Mouse (Mus musculus): Measurements from ENCODE around the gene Stim2. TPM values are rescaled to one million over a fixed set of nuclear protein-coding genes. Genes with fewer than 3 reads are reported as not detected.

The Stim2 gene
- polyA plus RNA-seq, 1 experiment from 2014 or later = 27.2 TPM

DNA sequence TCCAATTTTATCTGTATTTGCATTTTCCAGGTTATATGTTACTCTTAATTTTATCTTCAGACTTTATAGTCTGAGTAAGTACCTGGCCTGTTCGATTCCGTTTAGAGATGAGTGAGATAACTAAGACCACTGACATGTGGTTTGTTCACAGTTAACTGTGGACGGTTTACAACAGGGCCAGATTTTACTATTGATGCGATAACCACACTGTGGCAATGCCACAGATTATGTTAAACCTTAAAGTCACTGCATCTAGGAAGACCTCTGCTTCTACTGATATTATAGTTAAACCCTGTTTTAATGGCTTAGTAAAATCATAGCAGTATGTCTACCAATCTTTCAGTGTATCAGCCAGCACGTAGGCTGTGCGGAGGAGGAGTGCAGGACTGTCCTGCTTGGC lies 53.9 kb downstream of the Stim2 start:
- no peaks in the 10 kb centered on the region for H3K27me3 ChIP-seq
- no peaks in the 10 kb centered on the region for H3K36me3 ChIP-seq
- no peak overlapping the region for H3K4me2 ChIP-seq (replicated peaks)
- no peak overlapping the region for H3K4me3 ChIP-seq
- no peak overlapping the region for H3K27ac ChIP-seq (replicated peaks)
- 93% methylated on average over 6 of the region's 6 CpGs for WGBS
- H3K9ac ChIP-seq (replicated peaks) = no peak overlapping the region
- ATAC-seq (replicated peaks) = no peak
- no peaks in the 10 kb centered on the region for H3K4me1 ChIP-seq
- no peaks in the 10 kb centered on the region for H3K9me3 ChIP-seq

DNA sequence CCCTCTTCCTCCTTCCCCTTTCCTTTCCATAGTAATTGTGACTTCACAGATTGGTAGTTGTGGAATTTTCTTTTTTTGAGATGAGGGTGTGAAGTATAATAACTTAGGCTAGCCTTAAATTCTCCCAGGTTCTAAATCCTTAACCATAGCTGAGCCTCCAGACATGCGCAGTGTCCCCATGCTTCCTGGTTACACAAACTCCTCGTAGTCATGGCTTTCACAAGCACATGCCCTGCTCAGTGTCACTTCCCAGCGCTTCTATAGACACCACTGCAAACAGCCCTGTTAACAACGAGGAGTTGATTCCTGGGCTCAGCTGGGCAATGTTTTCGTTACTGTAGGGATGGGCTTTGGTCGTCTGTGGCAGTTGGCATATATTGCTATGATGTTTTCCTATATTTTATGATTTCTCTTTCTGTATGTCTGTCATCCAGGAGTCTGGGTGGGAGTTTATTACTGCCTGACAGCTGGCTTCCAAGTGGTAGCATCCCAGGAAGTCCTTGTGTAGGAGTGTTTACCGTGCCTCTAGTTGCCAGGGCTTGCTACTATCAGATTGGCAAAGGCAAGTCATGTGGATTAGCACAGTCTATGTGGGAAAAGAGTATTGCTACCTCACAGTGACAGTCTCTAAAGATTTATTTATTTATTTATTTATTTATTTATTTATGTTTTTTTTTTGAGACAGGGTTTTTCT lies 55.5 kb downstream of the Stim2 start:
- Histone ChIP-seq H3K9ac (replicated peaks) (no peak overlapping the region), H3K4me2 (replicated peaks) (no peak overlapping the region)
- WGBS = 83% methylated on average over 7 of the region's 7 CpGs

DNA sequence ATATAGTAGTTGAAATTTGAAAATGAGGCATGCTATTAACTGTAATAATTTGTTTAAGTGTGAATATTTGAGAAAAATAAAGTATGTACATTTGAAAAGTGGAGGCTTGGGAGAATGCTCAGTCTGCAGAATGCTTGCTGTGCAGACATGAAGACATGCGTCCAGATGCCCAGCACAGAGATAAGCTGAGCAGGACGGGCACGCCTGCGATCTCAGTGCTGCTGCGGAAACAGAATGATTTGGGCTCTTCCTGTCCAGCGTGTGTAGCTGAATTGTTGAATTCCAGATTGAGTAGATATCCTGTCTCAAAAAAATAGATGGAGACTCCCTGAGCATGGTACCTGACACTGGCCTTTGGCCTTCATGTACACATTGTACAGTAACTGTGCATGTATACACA lies 58.0 kb downstream of the Stim2 start:
- no peak overlapping the region for H3K4me2 ChIP-seq (replicated peaks)
- no peak overlapping the region for H3K9ac ChIP-seq (replicated peaks)
- no peaks in the 10 kb centered on the region for H3K36me3 ChIP-seq
- 89% methylated on average over 6 of the region's 6 CpGs for WGBS
- H3K4me1 ChIP-seq = no peaks in the 10 kb centered on the region
- ATAC-seq (replicated peaks) = no peak
- H3K4me3 ChIP-seq = no peak overlapping the region
- no peaks in the 10 kb centered on the region for H3K9me3 ChIP-seq
- H3K27ac ChIP-seq (replicated peaks) = no peak overlapping the region
- no peaks in the 10 kb centered on the region for H3K27me3 ChIP-seq

More for the DNA sequence above, 55.5 kb downstream of the Stim2 start:
- no peak overlapping the region for H3K27ac ChIP-seq (replicated peaks)
- no peaks in the 10 kb centered on the region for H3K4me1 ChIP-seq
- H3K27me3 ChIP-seq = no peaks in the 10 kb centered on the region
- H3K36me3 ChIP-seq = no peaks in the 10 kb centered on the region
- H3K4me3 ChIP-seq = no peak overlapping the region
- no peak for ATAC-seq (replicated peaks)
- H3K9me3 ChIP-seq = no peaks in the 10 kb centered on the region

DNA sequence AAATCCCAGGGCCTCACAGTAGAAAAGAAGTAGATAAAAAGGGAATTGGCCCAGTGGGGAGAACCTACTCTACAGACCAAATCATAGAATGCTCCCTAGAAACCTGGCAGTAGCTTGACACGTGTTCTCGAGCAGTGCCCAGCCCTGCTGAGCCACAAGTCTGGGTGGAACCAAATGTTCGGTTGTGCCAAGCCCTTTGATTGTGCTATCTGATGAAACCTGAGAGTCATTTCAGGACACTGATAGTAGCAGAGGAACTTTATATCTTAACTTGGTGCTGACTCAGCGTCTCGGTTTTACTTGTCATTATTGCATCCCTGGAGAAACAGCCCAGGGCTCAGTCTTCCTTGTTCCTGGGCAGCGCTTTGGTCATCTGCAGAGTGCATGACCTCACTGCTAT lies 61.7 kb downstream of the Stim2 start:
- H3K4me1 ChIP-seq = no peaks in the 10 kb centered on the region
- 92% methylated on average over 6 of the region's 6 CpGs for WGBS

DNA sequence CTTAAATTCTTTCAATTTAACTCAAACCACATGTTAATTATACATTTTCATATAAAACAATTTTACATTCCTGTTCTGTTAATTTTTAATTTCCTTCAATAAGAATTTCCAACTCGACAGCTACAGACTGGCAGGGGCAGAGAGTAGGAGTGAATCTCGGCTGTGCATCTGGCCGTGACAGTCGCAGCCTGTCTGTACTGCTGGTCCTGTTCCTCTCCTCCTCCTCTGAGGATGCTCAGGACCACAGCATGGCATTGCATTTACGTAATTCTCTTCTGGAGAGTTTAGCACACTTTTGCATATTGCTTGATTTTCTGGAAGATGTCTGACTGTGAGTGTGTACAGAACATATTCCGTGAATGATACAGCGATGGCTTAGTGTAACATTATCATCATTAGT lies 63.8 kb downstream of the Stim2 start:
- Histone ChIP-seq H3K4me2 (replicated peaks) (no peak overlapping the region), H3K9me3 (no peaks in the 10 kb centered on the region), H3K36me3 (no peaks in the 10 kb centered on the region), H3K4me3 (no peak overlapping the region), H3K4me1 (no peaks in the 10 kb centered on the region), H3K9ac (replicated peaks) (no peak overlapping the region), H3K27ac (replicated peaks) (no peak overlapping the region), H3K27me3 (no peaks in the 10 kb centered on the region)
- ATAC-seq (replicated peaks) = no peak
- 76% methylated on average over 7 of the region's 7 CpGs for WGBS

More for the DNA sequence above, 61.7 kb downstream of the Stim2 start:
- H3K9ac ChIP-seq (replicated peaks) = no peak overlapping the region
- no peak overlapping the region for H3K4me3 ChIP-seq
- no peak overlapping the region for H3K27ac ChIP-seq (replicated peaks)
- no peak for ATAC-seq (replicated peaks)
- H3K9me3 ChIP-seq = no peaks in the 10 kb centered on the region
- H3K4me2 ChIP-seq (replicated peaks) = no peak overlapping the region
- H3K36me3 ChIP-seq = no peaks in the 10 kb centered on the region
- no peaks in the 10 kb centered on the region for H3K27me3 ChIP-seq

DNA sequence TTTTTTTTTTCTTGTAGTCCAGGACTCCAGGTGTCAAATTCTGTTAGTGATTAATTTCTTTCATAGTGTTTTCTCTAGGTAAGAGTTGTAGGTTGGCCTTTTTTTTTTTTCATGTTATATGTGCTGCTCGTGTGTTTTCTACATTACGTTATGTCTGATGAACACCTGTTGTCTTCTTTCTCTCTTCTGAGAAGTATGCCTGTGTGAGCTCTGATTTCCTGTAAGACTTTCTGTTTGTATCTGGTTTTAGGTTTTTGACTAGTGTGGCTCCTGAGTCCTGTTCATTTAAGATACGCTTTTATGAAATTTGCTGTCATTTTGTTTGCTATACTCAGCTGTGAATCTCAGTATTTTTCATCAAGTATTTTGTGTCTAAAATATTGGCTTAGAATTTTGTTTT lies 69.3 kb downstream of the Stim2 start:
- Histone ChIP-seq H3K9me3 (no peaks in the 10 kb centered on the region), H3K9ac (replicated peaks) (no peak overlapping the region), H3K4me3 (no peak overlapping the region), H3K36me3 (no peaks in the 10 kb centered on the region), H3K27ac (replicated peaks) (no peak overlapping the region), H3K4me2 (replicated peaks) (no peak overlapping the region), H3K27me3 (no peaks in the 10 kb centered on the region), H3K4me1 (no peaks in the 10 kb centered on the region)
- WGBS = over 99% methylated on average over 3 of the region's 3 CpGs
- no peak for ATAC-seq (replicated peaks)

DNA sequence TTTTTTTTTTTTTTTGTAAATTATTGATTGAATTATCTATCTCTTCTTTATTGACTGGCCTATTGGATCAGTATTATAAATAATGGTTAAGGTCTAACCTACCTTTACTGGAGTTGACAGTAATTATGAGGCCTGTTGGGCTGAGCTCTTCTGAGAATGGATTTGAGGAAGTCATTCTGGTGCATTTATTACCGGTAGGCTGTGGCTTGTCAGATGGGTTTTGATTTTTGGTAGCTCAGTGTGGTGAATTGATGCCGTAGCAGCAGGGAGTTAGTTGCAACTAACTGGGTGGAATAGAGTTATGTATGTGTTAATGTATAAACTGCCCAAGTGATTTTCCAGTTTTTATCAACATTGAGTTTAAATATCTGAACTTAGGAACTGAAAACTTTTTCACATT lies 72.2 kb downstream of the Stim2 start:
- WGBS = 93% methylated on average over 2 of the region's 2 CpGs
- no peak overlapping the region for H3K9ac ChIP-seq (replicated peaks)
- no peak for ATAC-seq (replicated peaks)

DNA sequence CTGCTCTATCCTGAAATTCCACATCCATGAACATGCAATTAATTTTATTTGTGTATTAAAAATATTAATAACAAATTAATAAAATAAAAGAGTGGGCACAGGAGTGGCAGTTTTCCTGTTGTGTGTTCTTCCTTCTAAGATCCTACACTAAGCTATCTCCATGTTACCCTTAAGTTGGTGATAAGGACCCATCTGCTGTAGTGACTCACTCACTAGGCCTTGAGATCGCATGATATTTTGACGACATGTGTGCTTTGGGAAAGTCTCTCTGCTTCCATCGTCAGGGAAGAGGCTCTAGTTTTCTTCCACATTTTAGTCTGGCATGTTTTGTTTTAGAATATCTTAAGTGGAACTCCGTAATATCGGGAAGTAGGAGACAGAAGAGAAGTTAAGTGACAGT lies 73.0 kb downstream of the Stim2 start:
- WGBS = 95% methylated on average over 5 of the region's 5 CpGs
- ATAC-seq (replicated peaks) = no peak
- Histone ChIP-seq H3K27ac (replicated peaks) (no peak overlapping the region), H3K9ac (replicated peaks) (no peak overlapping the region), H3K4me1 (peaks cover 7% of the 10 kb centered on the region; the same call in 1 of the 2 replicates), H3K27me3 (no peaks in the 10 kb centered on the region), H3K4me3 (no peak overlapping the region), H3K36me3 (no peaks in the 10 kb centered on the region), H3K4me2 (replicated peaks) (no peak overlapping the region), H3K9me3 (no peaks in the 10 kb centered on the region)

More for the DNA sequence above, 72.2 kb downstream of the Stim2 start:
- Histone ChIP-seq H3K27me3 (no peaks in the 10 kb centered on the region), H3K4me1 (peaks cover 7% of the 10 kb centered on the region; the same call in 1 of the 2 replicates), H3K27ac (replicated peaks) (no peak overlapping the region), H3K4me3 (no peak overlapping the region), H3K36me3 (no peaks in the 10 kb centered on the region), H3K9me3 (no peaks in the 10 kb centered on the region), H3K4me2 (replicated peaks) (no peak overlapping the region)

DNA sequence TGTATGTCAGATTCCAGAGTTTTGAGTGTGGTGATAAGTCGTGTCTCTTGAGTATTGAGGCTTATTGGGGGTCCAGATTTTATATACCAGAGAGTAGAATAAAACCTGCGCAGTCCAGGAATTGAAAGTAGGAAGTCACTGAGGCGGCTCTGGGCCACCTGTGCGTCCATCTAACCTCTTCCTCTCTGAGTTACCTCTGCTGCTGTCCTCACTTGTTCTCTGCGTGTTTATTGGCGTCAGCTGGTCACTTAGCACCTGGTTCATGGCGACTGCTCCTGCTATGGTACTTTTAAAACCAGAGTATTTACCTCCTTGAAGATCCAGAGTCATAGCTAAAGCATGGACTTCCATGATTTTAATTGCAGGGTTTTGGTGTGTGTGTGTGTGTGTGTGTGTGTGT lies 73.4 kb downstream of the Stim2 start:
- 92% methylated on average over 7 of the region's 7 CpGs for WGBS
- Histone ChIP-seq H3K4me1 (peaks cover 7% of the 10 kb centered on the region; the same call in 1 of the 2 replicates), H3K27me3 (no peaks in the 10 kb centered on the region), H3K9ac (replicated peaks) (no peak overlapping the region), H3K27ac (replicated peaks) (no peak overlapping the region), H3K4me2 (replicated peaks) (no peak overlapping the region), H3K4me3 (no peak overlapping the region), H3K9me3 (no peaks in the 10 kb centered on the region), H3K36me3 (no peaks in the 10 kb centered on the region)
- no peak for ATAC-seq (replicated peaks)

DNA sequence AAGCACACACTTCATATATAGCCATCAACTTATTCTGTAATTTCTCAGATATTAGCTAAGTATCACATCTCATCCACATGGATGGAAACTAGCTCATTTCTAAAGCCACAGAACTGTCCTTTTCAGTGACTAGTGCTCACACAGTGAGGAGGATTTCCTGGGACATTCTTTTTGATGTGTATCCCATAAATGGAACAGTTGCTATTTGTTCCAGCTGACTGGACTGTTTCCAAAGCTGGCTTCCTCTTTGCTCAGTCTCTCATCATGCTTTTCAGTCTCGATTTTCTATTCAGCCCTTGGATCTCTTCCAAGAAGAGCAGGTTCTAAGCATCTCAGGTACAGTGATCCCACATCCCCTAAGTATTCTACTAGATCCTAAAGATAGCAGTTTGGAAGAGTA lies 75.0 kb downstream of the Stim2 start:
- no peak overlapping the region for H3K4me2 ChIP-seq (replicated peaks)
- no peaks in the 10 kb centered on the region for H3K27me3 ChIP-seq
- no peak overlapping the region for H3K4me3 ChIP-seq
- no peaks in the 10 kb centered on the region for H3K9me3 ChIP-seq
- H3K36me3 ChIP-seq = no peaks in the 10 kb centered on the region
- no peak for ATAC-seq (replicated peaks)
- peaks cover 7% of the 10 kb centered on the region; the same call in 1 of the 2 replicates for H3K4me1 ChIP-seq
- no peak overlapping the region for H3K27ac ChIP-seq (replicated peaks)
- H3K9ac ChIP-seq (replicated peaks) = no peak overlapping the region
- 14% methylated on average over 1 of the region's 1 CpGs for WGBS

DNA sequence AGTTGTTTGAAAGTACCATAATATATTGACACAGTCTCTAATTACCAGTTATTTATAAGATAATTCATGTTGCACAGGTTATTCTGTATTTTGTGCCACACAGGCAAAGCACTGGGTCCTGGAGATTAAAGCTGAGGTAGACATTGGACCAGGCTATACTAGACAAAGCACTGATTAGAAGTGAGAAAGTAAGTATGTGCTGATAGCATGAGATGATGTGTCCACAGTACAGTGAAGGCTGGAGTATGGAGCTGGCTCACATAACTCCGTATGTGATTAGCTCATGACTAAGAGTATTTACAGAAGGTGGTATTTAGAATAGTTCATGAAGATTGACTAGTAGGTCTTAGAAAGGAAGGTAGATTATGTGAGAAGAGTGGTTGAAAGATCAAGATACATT lies 81.7 kb downstream of the Stim2 start:
- WGBS = 90% methylated on average over 1 of the region's 1 CpGs
- H3K36me3 ChIP-seq = no peaks in the 10 kb centered on the region
- H3K4me3 ChIP-seq = no peak overlapping the region
- no peak overlapping the region for H3K9ac ChIP-seq (replicated peaks)
- H3K4me2 ChIP-seq (replicated peaks) = no peak overlapping the region
- ATAC-seq (replicated peaks) = no peak
- no peaks in the 10 kb centered on the region for H3K27me3 ChIP-seq
- no peaks in the 10 kb centered on the region for H3K9me3 ChIP-seq
- no peak overlapping the region for H3K27ac ChIP-seq (replicated peaks)
- H3K4me1 ChIP-seq = no peaks in the 10 kb centered on the region

DNA sequence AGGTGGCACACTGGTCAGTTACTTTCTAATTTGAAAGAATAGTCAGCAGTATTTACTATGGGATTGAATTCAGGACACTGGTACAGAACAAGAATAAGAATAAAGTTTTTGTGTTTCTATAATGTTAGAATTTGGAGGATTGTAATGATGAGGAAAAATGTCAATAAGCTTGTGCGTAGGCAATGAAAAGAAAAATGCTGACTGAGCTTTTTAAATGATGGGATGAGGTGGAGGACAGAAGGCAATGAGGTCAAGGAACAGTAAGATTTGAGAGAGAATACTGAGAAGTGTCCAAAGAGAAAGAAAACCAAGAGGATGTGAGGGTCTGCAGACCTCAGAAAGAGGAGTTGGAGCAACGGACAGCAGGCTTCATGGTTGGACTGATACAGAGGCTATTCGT lies 89.6 kb downstream of the Stim2 start:
- H3K27me3 ChIP-seq = no peaks in the 10 kb centered on the region
- H3K27ac ChIP-seq (replicated peaks) = no peak overlapping the region
- H3K4me3 ChIP-seq = no peak overlapping the region
- ATAC-seq (replicated peaks) = no peak
- no peak overlapping the region for H3K4me2 ChIP-seq (replicated peaks)
- H3K9ac ChIP-seq (replicated peaks) = no peak overlapping the region
- no peaks in the 10 kb centered on the region for H3K9me3 ChIP-seq
- WGBS = 88% methylated on average over 3 of the region's 3 CpGs
- H3K4me1 ChIP-seq = no peaks in the 10 kb centered on the region
- H3K36me3 ChIP-seq = no peaks in the 10 kb centered on the region

DNA sequence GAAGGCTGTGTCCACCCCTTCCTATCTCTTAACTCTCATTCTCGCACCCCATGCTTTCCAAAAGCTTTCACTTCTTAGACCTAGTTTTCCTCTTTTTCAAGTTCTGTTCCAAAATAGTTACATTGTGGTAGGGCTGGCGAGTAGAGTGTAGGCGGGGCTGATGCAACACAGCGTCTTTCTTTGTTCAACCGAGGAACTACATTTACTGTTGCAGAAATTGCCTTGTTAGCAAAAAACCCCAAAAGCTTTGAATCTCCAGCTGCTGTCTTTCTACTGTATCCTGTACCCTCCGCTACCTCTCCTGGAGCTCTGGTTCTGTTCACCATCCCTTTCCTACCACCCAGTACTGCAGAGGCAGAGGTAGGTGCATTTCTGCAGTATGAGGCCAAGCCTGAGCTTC lies 99.9 kb downstream of the Stim2 start:
- Histone ChIP-seq H3K27ac (replicated peaks) (no peak overlapping the region), H3K27me3 (no peaks in the 10 kb centered on the region), H3K36me3 (no peaks in the 10 kb centered on the region), H3K9me3 (no peaks in the 10 kb centered on the region), H3K9ac (replicated peaks) (no peak overlapping the region), H3K4me2 (replicated peaks) (no peak overlapping the region), H3K4me3 (no peak overlapping the region), H3K4me1 (peaks cover 12% of the 10 kb centered on the region)
- 72% methylated on average over 6 of the region's 6 CpGs for WGBS
- ATAC-seq (replicated peaks) = no peak

Data from forebrain, embryonic 15.5 days (tissue).